Mouse (Mus musculus) megakaryocyte progenitor cell, adult 5-6 weeks (primary cell): ENCODE results near the gene Gm19426. TPM values are rescaled to one million over a fixed set of nuclear protein-coding genes. Genes with fewer than 3 reads are reported as not detected.
"Not testable (repeated sequence)": the region's sequence is repeated elsewhere in the genome, so short reads cannot be mapped to it uniquely, and the experiment has no call there.

Source experiments
- ATAC-seq: replicated peaks from 2 replicates; pipeline ENCODE4 v1.8.0; 2016; ENCODE audit warnings: mild to moderate bottlenecking, moderate TSS enrichment, inconsistent platforms; ENCODE audit not compliant: poor library complexity
- total RNA-seq, 2 experiments: library from RNA; stranded (forward) in 1 of 2; stranded (reverse) in 1 of 2; fragments of 157-497, 149-512 nt in 1 of 2; fragments of 200-1000 nt in 1 of 2; gene quantifications; 2 replicates each; pipeline versions ENCODE4 v1.2.3 to v1.2.4; 2015 to 2017

Gm19426 gene
- total RNA-seq, 2 experiments from 2014 or later: 0.39 TPM; not detected in 1

DNA sequence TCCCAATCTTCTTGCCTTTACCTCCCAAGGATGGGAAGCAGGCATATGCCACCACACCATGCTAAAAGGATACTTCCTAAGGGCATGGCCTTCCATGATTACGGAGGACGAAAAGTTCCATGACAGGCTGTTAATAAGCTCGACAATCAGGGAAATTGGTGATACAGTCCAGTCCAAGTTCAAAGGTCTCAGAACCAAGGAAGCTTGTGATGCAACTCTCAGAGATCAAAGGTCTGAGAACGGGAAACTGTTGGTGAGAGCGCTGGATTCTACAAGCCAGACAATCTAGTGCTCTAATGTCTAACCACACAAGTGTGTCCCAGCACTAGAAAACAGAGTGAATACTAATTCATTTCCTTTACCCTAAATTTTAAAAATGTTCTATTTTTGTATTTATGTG lies 12.8 kb upstream of the Gm19426 start:
- ATAC-seq: no peak

DNA sequence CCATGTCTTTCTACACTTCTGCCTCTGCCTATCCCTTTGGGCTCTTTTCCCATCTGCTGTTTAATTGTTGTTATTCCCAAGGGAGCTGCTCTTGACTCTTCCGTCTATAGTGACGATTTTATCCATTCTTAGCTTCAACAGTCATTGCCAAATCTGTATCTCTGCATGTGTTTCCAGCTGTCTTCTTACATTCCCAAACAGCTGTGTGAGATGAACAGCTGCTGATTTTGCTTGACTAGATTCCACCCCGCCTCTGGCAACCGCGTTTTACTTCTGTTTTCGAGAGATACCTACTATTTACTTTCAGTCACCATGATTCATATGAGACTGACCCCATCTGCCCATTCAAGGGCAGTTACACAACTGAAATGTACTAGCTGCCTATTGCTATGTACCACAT lies 6.7 kb upstream of the Gm19426 start:
- ATAC-seq: no peak

DNA sequence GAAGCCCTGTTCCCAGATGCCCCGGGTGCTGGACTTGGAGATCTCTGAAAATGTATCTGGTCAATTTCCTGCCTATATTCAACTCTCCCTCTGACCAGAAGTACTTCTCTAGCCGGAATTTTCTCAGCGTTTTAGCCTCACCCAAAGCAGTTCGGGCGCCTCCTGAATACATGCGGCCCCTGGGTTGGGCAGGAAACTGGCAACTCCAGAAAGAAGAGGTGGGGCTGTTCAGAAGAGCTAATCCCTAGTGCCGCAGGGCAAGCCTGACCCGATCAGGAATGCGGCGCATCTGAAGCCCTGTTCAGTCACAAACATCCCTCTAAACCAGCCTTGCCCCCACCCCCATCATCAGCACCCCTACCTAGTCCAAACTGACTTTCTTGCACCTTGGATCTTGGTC lies 671 bp upstream of the Gm19426 start:
- ATAC-seq: no peak

DNA sequence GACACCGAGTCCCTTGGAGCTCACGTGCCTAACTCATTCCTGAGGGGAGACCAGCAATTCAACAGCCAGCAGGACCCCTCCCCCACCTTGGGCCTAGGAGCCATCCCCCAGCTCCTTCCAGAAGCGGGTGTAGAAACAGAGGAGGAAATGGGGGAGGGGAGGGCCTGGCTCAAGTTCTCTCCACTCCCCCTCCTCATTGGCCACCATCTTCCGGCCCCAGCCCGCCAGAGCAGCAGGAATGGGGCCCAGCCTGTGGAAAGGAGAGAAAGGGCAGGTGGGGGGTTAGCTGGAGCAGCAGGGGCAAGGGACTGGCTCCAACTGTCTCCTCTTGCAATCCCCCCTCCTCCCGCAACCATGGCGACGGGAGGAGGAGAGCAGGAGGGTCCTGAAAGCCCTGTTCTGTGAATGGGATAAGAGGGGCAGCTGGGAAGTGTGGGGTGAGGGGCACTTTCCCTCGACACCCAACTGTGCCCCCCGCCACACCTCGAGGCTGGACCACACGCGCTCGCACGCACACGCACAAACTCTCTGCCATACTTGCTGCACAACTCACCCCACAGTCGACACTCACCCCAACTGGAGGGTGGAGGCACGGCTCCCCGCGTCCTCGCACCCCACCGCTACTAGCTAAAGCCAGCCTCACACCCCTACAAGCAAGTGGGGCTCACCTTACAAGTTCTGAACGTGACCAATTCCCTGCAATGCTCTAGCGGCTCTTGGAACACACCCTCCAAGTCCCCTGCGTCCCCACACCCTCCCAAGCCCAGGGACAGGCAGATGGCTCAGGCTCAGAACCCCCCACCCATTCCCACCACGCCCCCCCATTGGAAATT lies 788 bp downstream of the Gm19426 start:
- ATAC-seq: peak; percentile 34

DNA sequence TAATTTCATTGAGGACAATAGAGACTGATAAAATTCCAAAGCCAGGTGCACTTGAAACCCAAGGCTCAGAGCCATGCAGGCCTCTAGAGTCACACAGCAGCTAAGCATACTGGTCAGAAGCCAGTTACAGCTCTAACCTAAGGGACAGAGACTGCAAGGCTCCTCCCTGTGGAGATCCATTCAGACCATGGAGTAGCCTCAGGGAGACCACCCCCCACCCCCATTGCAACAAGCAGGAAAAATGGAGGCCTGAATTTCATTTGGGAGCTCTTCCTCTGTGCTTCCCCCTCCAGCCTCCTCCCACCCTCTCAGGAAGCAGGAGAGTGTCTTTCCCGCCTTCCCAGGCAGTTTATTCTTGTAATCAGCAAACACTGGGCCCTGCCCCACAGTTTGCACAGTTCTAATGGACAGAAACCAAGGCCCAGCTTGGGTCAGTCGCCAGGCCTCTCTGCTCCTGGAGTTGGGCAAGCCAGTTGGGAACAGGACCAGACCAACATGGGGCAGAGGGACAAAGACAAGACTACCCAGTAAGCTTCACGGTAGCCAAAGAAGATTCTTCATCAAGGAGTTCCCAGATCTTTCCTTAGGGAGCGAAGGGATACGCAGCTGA lies 1.5 kb downstream of the Gm19426 start:
- no peak for ATAC-seq

DNA sequence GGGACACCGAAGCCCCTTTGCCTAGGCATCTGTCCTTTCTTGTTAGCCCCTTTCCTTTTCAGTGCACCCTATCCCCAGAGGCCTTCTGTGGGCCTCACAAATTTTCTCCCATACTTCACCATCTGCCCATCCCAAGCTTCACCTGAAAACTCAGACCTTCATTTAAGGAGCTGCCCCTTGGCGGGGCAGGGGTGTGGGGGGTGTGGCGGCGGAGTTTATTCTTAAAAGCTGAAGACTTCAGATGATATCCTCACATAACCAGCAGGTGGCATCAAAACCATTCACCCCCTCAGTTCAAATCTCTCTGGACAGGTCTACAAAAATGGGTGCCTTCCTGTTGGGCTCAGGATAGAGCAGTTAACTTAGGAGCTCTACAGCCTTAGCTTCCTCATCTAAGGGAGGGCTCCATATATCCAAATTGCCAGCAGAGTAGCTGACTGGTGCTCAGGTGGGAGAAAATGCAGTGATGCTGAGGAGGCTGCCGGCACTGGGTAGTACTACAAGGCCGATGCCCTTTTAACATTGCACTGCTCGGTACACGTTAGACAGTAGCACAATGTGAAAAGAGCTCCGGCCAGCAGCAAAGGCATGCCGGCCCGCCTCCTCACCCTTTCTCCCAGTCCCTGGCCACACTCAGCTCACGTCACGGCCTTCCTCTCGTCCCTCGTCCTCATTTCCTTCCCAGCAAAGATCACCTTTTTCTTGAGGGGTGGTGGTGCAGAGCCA lies 2.7 kb downstream of the Gm19426 start:
- peak; percentile 64 for ATAC-seq

DNA sequence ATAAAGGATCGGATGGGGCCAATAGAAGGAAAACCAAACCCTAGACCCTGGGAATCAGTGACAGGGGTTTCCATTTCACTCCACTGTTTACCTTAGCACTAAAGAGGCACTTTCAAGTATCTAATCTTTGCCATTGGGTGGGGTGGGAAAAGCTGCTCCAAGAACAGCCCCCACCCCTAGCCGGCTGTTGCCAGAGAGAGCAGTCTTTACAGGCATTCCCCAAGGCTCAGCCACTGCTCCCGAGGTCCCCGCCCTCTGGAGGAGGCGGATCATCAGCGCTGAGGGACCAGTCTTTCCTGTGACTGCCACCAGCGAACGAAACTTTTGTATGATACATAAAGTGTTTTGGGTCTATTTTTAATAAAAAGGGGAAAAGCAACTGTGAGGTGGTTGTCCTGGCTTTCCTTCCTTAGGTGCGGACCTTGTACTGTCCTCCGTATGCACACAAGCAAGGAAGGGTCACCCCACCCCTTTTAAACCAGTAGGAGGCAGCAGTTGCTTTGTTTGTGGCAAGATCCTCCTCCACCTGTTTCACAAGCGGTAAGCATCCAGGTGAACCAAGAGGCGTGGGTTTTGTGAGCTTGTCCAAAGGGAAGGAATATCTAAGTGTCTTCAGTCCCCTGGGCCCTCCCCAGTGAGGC lies 5.1 kb downstream of the Gm19426 start:
- ATAC-seq: no peak

DNA sequence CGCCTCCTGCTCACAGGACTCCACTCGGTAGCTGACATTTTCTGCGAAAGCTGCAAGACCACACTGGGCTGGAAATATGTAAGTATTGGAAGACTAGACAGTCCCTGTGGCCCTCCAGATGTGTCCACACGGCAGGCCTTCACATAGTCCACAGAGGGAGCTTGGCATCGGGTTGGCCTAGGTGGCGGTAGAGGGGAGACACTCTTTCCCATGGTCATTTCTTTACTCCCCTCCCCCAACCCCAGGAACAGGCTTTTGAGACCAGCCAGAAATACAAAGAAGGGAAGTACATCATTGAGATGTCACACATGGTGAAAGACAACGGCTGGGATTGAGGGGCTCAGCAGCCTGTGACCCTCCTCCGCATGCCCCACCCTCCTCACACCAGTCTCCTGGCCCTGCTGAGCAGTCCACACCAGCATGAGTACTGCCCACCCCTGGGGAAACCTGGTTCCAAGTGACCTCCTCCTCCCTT lies 6.0 kb downstream of the Gm19426 start:
- no peak for ATAC-seq

DNA sequence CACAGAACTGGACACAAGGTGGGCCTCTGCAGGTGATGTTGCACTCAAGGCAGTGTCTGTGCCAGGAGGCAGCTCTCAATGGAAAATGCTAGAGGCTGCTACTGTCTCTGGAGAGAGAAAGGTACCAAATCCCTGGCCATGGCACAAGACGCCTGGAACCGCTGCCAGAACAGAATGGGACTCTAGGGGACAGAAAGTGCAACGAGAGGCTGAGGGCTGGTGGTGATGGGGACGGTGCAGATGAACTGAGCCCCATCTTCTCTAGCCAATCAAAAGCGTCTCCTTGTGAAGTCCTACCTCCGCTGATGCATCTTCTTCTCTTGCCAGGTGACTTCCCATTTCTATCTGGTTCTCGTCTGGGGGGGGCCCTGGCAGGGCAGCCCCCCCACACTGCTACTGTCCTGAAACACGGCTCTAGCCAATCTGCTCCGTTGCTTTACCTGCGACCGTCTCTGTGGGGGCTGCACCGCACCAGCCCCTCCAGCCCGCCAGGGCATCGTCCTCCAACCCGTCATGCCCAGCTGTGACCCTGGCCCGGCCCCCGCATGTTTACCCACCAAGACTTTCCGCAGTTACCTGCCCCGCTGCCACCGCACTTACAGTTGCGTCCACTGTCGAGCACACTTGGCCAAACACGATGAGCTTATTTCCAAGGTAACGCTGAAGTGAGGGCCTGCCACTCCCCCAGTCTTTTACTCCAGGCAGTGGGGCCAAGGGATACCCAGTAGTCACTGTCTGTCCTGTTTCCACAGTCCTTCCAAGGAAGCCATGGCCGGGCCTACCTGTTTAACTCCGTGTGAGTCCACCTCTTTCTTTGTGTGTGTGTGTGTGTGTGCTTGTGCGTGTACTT lies 6.9 kb downstream of the Gm19426 start:
- no peak for ATAC-seq

DNA sequence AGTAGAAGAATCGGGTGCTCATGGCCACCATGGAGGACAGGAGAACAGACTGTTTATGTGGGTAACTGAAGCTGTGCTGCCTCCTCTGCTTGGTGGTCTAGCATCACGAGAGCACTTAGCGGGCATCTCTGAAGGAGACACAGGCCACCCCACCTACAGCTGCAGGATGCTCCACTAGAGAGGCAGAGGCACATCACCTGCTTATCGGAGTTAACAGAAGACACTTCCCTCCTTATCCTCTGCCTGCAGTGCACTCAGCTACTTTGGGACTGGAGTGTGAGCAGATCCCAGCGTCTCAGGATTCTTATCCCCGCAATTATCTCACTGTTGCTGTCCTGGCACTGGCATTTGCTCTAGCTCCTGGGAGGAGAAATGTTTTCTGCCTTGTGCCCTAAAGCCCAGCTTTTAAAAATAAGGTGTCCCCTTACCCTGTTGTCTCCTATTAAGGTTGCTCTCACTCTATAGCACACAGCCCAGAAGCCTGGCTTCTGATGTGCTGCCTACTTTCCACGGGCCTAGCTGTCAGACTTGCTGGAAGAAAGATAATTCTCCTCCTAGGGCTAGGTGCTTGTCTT lies 8.0 kb downstream of the Gm19426 start:
- ATAC-seq: peak; percentile 85

DNA sequence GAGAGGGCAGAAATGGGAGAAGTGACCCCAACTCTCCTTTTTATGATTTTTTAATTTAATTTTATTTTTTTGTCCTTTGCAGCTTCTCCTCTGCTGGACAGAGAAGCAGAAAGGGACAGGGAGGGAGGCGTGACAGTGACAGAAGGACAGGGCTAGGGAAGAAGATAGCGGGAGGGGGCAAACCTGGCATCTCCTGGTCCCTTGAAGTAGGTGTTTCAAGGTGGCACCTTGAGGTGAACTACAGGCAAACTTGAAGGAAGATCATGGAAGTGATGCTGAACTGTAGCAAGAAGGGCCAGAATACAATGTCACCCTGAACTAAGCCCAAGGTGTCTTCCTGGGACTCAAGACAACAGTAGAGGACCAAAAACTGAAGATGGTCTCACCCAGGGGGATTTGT lies 8.5 kb downstream of the Gm19426 start:
- ATAC-seq: no peak

DNA sequence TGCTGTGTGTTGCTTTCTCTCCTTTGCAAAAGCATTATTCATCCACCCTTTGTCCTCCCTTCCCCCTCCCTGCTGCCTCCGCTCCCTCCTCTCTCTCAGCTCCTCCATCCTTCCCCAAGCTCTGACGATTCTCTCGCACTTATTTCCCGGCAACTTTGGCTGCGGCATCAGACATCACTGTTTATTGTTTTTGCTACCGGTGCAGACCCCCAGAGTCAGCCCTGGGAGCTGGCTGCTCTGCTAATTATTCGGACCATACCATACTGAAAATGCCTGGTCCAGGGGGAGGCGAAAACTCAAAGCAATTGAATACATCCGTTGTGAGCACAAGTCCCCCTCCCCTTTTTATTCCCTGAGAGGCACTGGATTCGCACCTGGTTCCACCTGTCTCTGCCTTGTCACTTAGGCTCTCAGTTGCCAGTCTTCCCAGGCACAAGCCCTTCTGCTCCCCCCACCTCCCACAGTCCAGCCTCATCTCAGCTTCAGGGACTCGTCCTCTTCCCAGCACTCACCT lies 9.0 kb downstream of the Gm19426 start:
- ATAC-seq: no peak

DNA sequence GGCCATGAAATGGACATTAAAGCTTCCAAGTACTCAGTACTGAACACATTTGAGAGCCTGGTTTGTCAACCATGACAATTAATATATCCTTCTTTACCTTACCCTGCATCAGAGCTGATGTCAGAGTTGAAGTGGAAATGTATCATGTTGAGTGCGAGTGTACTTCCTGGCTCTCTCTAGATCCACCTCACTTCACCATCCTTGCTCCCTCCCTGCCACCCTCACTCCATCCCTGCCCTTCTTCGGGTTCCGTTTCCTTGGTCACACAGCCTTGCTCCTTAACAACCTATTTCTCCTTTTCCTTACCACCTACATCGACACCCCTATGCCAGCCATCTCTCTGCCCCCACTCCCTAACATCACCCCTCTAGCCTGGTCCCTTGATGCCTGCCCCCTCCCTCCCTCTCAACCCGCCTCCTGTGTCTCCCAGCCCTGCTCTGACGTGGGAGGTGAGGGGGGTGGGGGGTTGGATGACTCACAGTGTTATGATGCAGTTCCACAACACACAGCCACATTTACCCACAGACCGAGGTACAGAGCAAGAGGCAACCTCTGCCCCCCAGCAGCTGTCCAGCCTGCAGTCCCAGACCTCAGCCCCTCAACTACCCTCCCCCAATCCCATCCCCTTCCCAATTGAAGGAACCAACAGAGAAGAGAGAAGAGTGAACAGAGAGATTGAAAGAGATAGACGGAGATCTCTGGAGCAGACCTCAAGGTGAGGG lies 9.7 kb downstream of the Gm19426 start, which contains the start of gene Ypel4:
TSS of gene Ypel4 (plus strand) at position 480 of the 722 bp plus-strand sequence.
- ATAC-seq: peak; percentile 32

DNA sequence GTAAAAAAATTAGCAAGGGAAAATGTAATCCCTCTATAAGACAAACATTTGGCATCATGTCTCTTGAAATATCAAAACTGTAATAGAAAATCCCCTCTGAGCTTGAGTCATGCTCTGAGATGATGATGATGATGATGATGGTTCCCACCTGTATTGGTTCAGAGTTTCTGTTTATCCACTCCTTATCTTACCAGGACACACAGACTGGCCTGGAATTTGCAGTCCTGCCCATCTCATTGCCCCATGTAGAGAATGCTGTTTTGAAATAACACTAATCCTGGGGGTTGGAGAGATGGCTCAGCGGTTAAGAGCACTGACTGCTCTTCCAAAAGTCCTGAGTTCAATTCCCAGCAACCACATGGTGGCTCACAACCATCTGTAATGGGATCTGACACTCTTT lies 11.1 kb downstream of the Gm19426 start:
- no peak for ATAC-seq

DNA sequence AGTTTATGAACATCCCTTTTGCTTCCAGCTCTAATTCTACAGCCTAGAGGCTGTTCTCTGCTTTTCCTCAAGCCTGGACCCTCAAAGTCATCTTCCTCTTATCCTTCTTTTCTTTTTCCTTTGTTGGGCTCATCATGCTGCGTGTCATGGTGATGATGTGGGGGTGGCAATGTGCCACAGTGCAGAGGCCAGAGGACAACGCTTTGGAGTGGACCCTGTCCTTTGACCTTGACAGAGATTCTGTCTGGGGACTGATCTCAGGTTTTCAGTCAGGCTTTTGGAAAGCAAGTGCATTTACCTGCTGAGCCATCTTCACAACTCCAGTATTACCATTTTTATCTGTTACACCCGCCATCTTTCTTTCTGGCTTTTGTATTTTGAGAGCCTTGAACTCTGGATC lies 12.2 kb downstream of the Gm19426 start:
- ATAC-seq: no peak

DNA sequence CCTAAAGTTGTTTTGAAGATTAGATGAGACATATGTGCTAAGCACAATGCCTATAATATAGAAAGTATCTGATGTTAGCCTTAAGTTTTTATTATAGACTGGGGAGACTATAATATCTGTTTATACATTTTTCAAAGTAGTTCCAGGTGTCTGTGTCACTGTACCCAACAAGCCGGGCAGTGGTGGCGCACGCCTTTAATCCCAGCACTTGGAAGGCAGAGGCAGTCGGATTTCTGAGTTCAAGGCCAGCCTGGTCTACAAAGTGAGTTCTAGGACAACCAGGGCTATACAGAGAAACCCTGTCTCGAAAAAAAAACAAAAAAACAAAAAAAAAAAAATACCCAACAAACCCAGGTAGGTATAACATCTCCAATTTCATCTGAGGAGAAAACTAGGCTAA lies 15.3 kb downstream of the Gm19426 start:
- ATAC-seq: not testable (repeated sequence)

DNA sequence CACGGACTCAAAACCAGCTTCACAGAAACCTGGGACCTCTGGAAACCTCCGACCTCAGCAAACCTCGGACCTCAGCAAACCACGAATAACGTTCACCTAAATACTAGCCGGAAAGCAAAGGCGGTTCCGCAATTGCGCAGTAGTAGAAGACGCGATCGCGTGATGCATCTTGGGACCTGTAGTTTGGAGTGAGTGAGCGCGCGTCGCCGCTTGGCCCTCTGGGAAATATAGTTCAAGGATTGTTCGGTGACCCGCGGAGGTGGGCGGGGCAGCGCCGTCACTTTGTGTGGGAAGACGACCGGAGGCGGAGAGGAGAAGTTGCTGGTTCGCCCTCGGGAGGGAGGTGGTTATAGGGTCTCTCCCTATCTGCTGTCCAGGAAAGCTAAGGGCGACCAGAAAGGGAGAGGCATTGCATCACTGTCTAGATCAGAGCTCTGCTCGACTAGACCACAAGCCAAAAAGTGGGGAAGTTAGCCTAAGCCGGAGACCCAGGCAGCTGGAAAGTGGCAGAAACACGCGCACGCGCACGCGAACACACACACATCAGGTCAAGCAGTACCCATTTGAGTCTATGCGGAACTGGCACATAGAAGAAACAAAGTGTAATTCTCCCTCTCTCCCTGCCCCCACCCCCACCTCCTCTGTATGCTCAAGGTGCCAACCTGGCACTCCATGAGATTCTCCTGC lies 16.1 kb downstream of the Gm19426 start, which contains the start of gene Clp1:
TSS of gene Clp1 (minus strand) at position 179 of the 687 bp plus-strand sequence.
- ATAC-seq: peak; percentile 97

DNA sequence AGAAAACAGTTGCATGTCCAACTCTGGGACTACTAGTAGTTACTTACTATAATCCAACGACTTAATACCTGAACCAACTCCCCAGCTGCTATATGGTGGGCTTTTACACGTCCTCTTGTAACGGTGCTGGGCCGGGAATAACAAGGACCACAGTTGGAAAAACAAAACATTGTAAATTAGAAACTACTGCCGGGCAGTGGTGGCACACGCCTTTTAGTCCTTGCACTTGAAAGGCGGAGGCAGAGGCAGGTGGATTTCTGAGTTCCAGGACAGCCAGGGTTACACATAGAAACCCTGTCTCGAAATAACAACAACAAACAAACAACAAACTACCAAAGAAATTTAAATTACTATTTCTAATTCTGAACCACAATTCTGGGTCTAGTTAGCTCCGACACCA lies 16.7 kb downstream of the Gm19426 start:
- no peak for ATAC-seq
